Mouse (Mus musculus) E14TG2a.4 (cell line): ENCODE results near the gene Nudt4.

ENCODE experiments used
- CTCF ChIP-seq: conservative IDR thresholded peaks from 2 replicates; pipeline ENCODE4 v1.5.1; 2014; ENCODE audit warnings: low read length
- NANOG ChIP-seq: IDR thresholded peaks from 2 replicates; pipeline ENCODE4 v1.6.1; 2014; ENCODE audit warnings: borderline replicate concordance, low read length, mixed read lengths

DNA sequence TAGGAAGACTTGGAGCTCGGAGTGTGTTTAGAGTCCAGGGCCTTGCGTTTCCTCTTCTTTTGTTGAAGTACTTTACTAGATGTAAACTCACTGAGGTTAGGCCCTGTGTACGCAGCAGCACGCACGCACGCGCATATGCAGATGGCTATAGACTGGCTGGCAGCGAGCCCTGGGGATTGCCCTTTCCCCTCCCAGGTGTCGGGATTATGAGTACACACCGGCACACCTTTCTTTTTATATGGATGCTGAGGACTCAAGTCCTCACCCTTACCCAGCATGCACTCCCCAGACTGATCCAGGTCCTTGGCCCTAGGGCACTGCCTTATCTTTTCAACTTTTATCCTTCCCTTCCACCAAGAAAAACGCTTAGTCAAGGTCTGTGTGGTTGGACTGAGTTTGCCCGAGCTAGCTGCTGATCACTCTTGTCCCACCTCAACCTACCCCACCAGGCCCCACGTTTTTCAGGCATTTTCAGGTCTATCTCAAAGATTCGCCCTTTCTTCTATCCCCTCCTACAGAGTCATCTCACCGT, 34.2 kb upstream of the Nudt4 start:
- TF ChIP-seq CTCF (no peak), NANOG (no peak)
